Mouse (Mus musculus): Measurements from ENCODE around the gene Gm14226.
"Not testable (repeated sequence)": the region's sequence is repeated elsewhere in the genome, so short reads cannot be mapped to it uniquely, and the experiment has no call there.

The Gm14226 gene

GRCm38 (mm10) chr2:155047452-155048178, 29.5 kb downstream of the Gm14226 start:
- in situ Hi-C loops (cut with MboI; ENCODE audit: unreplicated experiment in 2 of 2) = no loop called here

DNA sequence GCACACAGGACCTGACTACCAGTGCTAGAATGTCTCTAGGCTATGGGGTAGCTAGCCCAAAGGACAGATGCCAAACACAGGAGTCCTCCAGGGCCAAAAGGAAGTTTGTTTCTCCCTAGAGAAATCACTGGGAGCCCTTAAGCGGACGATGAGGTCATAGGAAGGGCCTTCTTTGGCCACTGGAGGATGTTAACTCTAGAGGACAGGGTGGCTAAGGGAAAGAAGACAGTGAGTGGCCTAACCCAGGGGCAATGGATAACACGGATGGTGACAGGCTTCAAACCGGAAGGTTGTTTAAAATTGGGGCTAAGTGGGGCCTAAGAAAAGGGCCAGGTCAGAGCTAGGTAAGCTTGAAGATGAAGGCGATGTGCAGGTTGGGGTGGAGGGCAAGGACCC, 32.0 kb downstream of the Gm14226 start:
- in situ Hi-C loops (cut with MboI; ENCODE audit: unreplicated experiment in 2 of 2) = no loop called here

- in situ Hi-C loops (cut with MboI; ENCODE audit: unreplicated experiment in 2 of 2) = no loop called here
Measured at GRCm38 (mm10) chr2:155050504-155051236, 32.6 kb downstream of the Gm14226 start.

- in situ Hi-C loops (cut with MboI; ENCODE audit: unreplicated experiment in 2 of 2) = no loop called here
Measured at GRCm38 (mm10) chr2:155051622-155052351, 33.7 kb downstream of the Gm14226 start.

- in situ Hi-C loops (cut with MboI; ENCODE audit: unreplicated experiment in 2 of 2) = no loop called here
Measured at GRCm38 (mm10) chr2:155052681-155053080, 34.6 kb downstream of the Gm14226 start.

DNA sequence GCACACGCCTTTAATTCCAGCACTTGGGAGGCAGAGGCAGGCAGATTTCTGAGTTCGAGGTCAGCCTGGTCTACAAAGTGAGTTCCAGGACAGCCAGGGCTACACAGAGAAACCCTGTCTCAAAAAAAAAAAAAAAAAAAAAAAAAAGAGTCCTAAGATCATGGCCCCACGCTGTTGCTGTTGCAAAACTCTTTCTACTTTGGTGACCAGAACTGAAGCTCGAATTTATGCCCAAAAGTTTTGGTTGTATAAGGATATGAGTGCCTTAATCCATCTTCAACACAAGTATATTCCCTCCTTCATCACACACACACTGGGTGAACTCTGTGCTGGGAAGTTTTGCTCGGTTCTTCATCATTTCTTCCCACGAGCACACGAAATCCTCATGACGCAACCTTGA, 35.4 kb downstream of the Gm14226 start:
- in situ Hi-C loops (cut with MboI; ENCODE audit: unreplicated experiment in 2 of 2) = not testable (repeated sequence)

DNA sequence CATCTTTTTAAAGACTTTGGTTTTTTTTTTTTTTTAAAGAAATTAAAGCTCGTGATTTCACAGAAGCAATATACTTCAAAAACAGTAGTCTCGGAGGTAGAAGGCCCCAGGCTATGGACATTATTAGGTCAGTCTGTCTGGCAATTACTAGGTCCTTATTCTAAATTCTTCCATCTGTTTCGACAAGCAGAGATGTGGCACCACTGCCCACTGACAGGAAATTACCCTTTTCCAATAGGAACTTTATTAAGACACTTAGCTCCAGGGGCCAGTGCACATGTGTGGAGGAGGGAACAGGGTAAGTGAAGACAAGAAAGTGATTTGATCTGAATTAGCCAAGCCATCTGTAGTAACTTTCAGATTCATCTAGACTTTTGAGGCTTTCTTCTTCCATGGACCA, 36.6 kb downstream of the Gm14226 start:
- in situ Hi-C loops (cut with MboI; ENCODE audit: unreplicated experiment in 2 of 2) = no loop called here

DNA sequence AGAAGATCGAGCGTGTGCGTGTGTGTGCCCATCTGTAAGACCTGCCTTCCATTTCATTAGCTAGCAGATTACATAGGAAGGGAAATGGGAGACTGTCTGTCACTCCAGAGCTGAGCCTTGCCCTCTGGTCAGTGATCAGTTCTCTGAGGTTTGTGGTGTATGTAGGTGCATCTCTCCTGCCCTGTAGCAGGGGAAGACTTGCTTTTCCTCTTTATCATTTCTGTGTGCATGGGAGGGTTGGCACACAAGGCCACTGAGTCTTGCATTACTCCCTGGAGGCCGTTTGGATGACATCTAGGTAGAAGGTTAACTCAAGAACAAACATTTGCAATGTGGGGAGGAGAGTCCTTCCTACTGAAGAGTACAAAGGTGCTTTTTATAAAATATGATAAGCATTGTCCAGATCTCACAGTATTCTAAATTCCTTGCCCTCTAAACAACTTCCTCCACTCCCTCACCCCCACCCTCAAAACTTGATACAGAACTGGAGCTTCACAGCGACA, 38.1 kb downstream of the Gm14226 start:
- in situ Hi-C loops (cut with MboI; ENCODE audit: unreplicated experiment in 2 of 2) = no loop called here

- in situ Hi-C loops (cut with MboI; ENCODE audit: unreplicated experiment in 2 of 2) = no loop called here
Measured at GRCm38 (mm10) chr2:155057361-155057760, 39.3 kb downstream of the Gm14226 start.

- in situ Hi-C loops (cut with MboI; ENCODE audit: unreplicated experiment in 2 of 2) = loop anchor here in 1 of 2 experiments (10.0 kb wide), 1 partner anchor 524 kb away; the partner anchor contains the start of gene Gss
Measured at GRCm38 (mm10) chr2:155071027-155071426, 53.0 kb downstream of the Gm14226 start.

GRCm38 (mm10) chr2:155072353-155073145, 54.5 kb downstream of the Gm14226 start:
- in situ Hi-C loops (cut with MboI; ENCODE audit: unreplicated experiment in 2 of 2) = loop anchor here in 1 of 2 experiments (10.0 kb wide), 1 partner anchor 522 kb away; the partner anchor contains the start of gene Gss

DNA sequence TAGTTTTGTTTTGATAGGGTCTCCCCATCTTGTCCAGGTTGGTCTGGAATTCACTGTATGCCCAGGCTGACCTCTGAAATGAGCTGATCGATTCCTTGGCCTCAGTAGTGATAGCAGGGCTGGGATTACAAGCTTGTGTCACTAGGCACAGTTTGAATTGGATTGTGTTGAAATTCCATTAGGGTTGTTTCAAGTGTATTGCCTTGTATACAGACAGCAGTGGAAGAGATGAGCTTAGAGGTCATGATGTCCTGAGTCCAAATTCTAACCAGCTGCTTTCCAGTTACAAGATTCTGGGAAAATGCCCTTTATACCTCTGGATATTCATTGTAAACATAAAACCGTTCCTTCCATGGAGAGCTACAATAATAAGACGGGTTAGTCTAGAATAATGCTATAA, 55.3 kb downstream of the Gm14226 start:
- in situ Hi-C loops (cut with MboI; ENCODE audit: unreplicated experiment in 2 of 2) = loop anchor here in 1 of 2 experiments (10.0 kb wide), 1 partner anchor 521 kb away; the partner anchor contains the start of gene Gss

- in situ Hi-C loops (cut with MboI; ENCODE audit: unreplicated experiment in 2 of 2) = loop anchor here in 1 of 2 experiments (10.0 kb wide), 1 partner anchor 521 kb away; the partner anchor contains the start of gene Gss
Measured at GRCm38 (mm10) chr2:155073978-155074765, 56.1 kb downstream of the Gm14226 start, which contains the start of gene Ahcy. Gene Ahcy (minus strand): TSS chr2:155074497.

DNA sequence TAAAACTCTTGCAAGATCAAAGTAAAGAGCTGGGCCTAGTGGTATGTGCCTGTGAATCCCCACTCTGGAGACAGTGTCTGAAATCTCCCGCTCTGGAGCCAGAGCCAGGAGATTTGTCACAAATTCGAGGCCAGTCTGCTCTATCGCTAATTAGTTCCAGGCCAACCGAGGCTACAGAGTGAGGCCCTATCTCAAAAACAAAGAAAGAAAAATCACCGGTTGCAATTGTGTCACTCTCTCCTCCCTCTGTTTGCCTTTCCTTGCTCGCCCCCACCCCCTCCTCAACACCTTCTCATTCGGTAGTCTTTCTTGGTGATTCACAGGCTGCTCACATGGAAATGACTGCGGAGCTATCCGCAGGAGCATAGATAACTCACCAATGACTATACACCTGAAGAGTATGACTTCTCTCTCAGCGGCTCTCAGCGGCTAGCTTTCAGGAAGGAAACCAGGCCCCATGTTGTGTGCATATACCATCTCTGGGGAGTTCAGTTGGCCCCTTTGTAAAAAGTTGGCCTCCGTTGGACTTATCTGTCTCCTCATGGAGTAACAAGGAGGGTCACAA, 56.8 kb downstream of the Gm14226 start:
- in situ Hi-C loops (cut with MboI; ENCODE audit: unreplicated experiment in 2 of 2) = loop anchor here in 1 of 2 experiments (10.0 kb wide), 1 partner anchor 520 kb away; the partner anchor contains the start of gene Gss

DNA sequence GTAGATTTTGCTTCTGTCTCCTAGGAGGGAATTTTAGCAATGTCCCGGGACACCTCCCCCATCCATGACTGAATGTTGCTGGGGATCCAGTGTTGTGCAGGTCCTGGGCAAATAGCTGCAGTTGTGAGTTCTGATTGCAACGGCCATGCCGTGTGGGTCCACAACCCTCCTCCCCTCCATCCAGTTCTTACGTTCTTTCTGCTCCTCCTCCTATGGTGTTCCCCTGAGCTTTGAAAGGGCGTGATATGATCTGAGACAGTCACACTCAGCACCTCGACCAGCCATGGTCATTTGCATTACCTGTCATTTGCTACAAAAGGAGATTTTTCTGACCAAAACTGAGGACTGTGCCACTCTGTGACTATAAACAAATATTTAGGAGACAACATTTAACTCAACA, 57.6 kb downstream of the Gm14226 start:
- in situ Hi-C loops (cut with MboI; ENCODE audit: unreplicated experiment in 2 of 2) = loop anchor here in 1 of 2 experiments (10.0 kb wide), 1 partner anchor 519 kb away; the partner anchor contains the start of gene Gss
